Mouse (Mus musculus): ENCODE data around the gene Baz1b.

DNA sequence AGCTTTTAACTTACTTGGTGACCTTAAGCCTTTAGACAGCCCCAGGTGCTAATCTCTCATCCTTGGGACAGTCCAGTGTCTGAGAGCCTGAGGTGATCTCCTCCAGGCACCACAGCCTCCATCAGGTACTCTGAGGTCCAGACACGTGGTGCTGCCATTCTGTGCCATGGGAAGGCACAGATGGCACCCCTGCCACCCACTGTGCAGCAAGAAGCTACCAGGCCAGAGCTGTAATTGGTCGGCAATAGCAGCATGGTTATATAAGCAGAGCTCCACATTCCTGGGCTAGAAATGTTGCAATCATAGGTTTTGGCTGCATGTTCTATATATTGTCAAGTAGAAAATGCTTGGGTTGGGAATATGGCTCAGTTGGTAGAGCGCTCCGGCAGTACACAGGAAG is 8.1 kb upstream of the Baz1b start:
- no peak for TF ChIP-seq CTCF (IDR thresholded peaks at IDR 0.05)
- no peak for TF ChIP-seq EP300 (IDR thresholded peaks at IDR 0.05; ENCODE audit: insufficient read depth, low read depth, low read length)
- TF ChIP-seq POLR2A (IDR thresholded peaks at IDR 0.05; ENCODE audit: insufficient read depth, low read depth, low read length) = no peak

Data from heart, adult 2 months (tissue).